Mouse (Mus musculus) hindbrain, embryonic 12.5 days (tissue): ENCODE measurements around the gene Rassf5. TPM values are rescaled to one million over a fixed set of nuclear protein-coding genes. Genes with fewer than 3 reads are reported as not detected.
"Not testable (repeated sequence)": the region's sequence is repeated elsewhere in the genome, so short reads cannot be mapped to it uniquely, and the experiment has no call there.

Experiments
- ATAC-seq: fragments of 200-750 bp; cut with Nextera tagmentation; 2 replicates; pipeline ENCODE4 v1.8.0; 2017; ENCODE audit warnings: moderate TSS enrichment; ENCODE audit not compliant: low FRiP score
- H3K27ac ChIP-seq: fragments of 300-500 bp; sonication (generic); 2 replicates; pipeline ENCODE4 v1.5.1; 2016; ENCODE audit warnings: mild to moderate bottlenecking
- H3K27me3 ChIP-seq: fragments of 300-500 bp; sonication (generic); 2 replicates; pipeline ENCODE4 v1.6.1; 2016; ENCODE audit warnings: mild to moderate bottlenecking
- H3K36me3 ChIP-seq: fragments of 300-500 bp; sonication (generic); 2 replicates; pipeline ENCODE4 v1.6.1; 2016; ENCODE audit warnings: mild to moderate bottlenecking
- H3K4me1 ChIP-seq: fragments of 300-500 bp; sonication (generic); 2 replicates; pipeline ENCODE4 v1.6.1; 2016
- H3K4me2 ChIP-seq: fragments of 300-500 bp; sonication (generic); replicated peaks from 2 replicates; pipeline ENCODE4 v1.6.1; 2016; ENCODE audit warnings: mild to moderate bottlenecking
- H3K4me3 ChIP-seq: fragments of 300-500 bp; sonication (generic); 2 replicates; pipeline ENCODE4 v1.5.1; 2016; ENCODE audit warnings: mild to moderate bottlenecking
- H3K9ac ChIP-seq: fragments of 300-500 bp; sonication (generic); 2 replicates; pipeline ENCODE4 v1.6.1; 2016; ENCODE audit warnings: mild to moderate bottlenecking, moderate library complexity
- H3K9me3 ChIP-seq: fragments of 300-500 bp; sonication (generic); replicated peaks from 2 replicates; pipeline ENCODE4 v1.6.1; 2016; ENCODE audit warnings: mild to moderate bottlenecking
- WGBS: fragments of 180-500 bp; shearing (Covaris S2); methylation state at CpG from one replicate; pipeline ENCODE4 v1.1.7; 2016; 5-methylcytosine and 5-hydroxymethylcytosine counted together
- polyA plus RNA-seq: library from polyadenylated mRNA; unstranded; fragments of >200 nt; fragmentation: Nextera tagmentation; extraction: Ambion mirVana; gene quantifications from 2 replicates; pipeline ENCODE4 v1.2.1, GENCODE M21; 2016

Gene Rassf5
- polyA plus RNA-seq, 1 experiment from 2014 or later, result 1.8 TPM

GRCm38 (mm10) chr1:131278606-131279455 lies 33.8 kb upstream of the Rassf5 start:
- Histone ChIP-seq H3K4me1 (no peaks in the 10 kb centered on the region), H3K36me3 (no peaks in the 10 kb centered on the region), H3K9me3 (no peaks in the 10 kb centered on the region), H3K9ac (no peak overlapping the region; the same call in 1 of the 2 replicates), H3K4me3 (0 out of 2 replicates have a peak overlapping the region, but pooled peaks have one; percentile 10), H3K27ac (no peak overlapping the region), H3K4me2 (peak overlapping the region; percentile 36), H3K27me3 (no peaks in the 10 kb centered on the region)
- WGBS, result 50% methylated on average over 8 of the region's 8 CpGs
- ATAC-seq, result no peak

DNA sequence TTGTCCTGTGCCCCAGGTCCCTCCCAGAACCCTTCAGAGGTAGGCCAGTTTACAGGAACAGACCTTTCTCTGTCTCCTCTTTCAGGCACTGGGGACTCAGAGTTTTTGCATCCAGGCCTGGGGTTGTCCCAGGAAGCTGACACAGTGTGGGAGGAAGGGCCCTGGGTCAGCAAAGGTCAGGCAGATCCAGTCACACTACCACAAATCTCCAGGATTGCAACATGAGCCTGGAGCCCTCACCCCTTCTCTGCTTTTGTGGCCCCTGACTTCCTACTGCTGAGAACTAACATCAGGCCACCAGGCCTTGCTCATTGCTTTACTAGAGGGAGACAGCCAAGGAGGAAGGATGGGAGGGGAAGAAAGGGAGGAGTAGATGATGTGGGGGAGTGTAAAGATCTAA lies 31.8 kb upstream of the Rassf5 start:
- H3K36me3 ChIP-seq, result no peaks in the 10 kb centered on the region
- ATAC-seq, result no peak
- no peak overlapping the region for H3K27ac ChIP-seq
- H3K9me3 ChIP-seq, result no peaks in the 10 kb centered on the region
- no peaks in the 10 kb centered on the region for H3K27me3 ChIP-seq
- no peak overlapping the region for H3K4me2 ChIP-seq
- H3K4me1 ChIP-seq, result no peaks in the 10 kb centered on the region
- no peak overlapping the region for H3K4me3 ChIP-seq
- no peak overlapping the region for H3K9ac ChIP-seq

DNA sequence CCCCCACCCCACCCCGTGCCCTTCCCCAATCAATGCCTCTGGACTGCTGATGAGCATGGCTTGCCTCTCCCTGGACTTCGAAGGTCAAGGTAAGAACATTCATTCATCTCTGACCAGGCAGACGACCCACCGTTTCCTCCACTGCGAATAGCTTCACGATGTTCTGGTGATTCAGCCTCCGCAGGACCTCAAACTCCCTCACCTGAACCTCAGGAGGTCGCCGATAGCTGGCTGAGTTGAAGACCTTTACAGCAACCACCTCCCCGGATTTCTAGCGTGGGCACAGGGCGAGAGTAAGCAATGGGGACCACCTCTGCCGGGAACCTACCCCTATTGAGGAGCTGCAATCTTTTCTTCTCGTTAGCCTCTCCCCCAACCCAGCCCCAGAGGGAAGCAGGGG lies 30.5 kb upstream of the Rassf5 start:
- no peaks in the 10 kb centered on the region for H3K4me1 ChIP-seq
- 75% methylated on average over 14 of the region's 14 CpGs for WGBS
- no peaks in the 10 kb centered on the region for H3K36me3 ChIP-seq
- no peaks in the 10 kb centered on the region for H3K9me3 ChIP-seq
- no peak overlapping the region for H3K9ac ChIP-seq
- H3K4me3 ChIP-seq, result no peak overlapping the region
- no peak for ATAC-seq
- no peaks in the 10 kb centered on the region for H3K27me3 ChIP-seq
- no peak overlapping the region for H3K4me2 ChIP-seq
- H3K27ac ChIP-seq, result no peak overlapping the region

GRCm38 (mm10) chr1:131274725-131275539 lies 29.9 kb upstream of the Rassf5 start:
- no peak overlapping the region for H3K9ac ChIP-seq
- peaks cover under 1% of the 10 kb centered on the region; the same call in 1 of the 2 replicates for H3K27me3 ChIP-seq
- no peak overlapping the region for H3K4me2 ChIP-seq
- no peak overlapping the region for H3K4me3 ChIP-seq
- no peaks in the 10 kb centered on the region for H3K36me3 ChIP-seq
- no peaks in the 10 kb centered on the region for H3K9me3 ChIP-seq
- 47% methylated on average over 22 of the region's 22 CpGs for WGBS
- ATAC-seq, result no peak
- no peak overlapping the region for H3K27ac ChIP-seq
- H3K4me1 ChIP-seq, result no peaks in the 10 kb centered on the region

- ATAC-seq, result peak; percentile 67
Observed at GRCm38 (mm10) chr1:131269797-131270578, 24.9 kb upstream of the Rassf5 start.

DNA sequence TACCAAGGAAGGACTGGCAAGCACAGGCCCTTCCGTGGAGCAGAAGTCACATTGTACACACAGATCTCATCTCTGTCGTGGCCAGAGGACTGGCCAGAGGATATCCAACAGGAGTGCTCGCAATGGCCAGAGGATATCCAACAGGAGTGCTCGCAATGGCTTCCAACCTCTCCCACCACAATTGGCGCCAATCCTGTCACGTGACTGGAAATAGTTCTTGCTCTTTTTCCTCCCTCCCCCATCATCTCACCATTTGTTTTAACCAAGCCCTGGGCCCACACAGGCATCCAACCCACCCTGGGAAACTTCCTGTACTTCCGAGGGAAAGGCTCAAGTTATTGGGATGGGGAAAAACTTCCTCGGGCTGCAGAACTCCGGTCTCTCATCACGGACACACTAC lies 23.7 kb upstream of the Rassf5 start:
- Histone ChIP-seq H3K4me1 (no peaks in the 10 kb centered on the region; the same call in 1 of the 2 replicates), H3K4me2 (no peak overlapping the region), H3K27me3 (peaks cover 5% of the 10 kb centered on the region; the same call in 1 of the 2 replicates), H3K9ac (no peak overlapping the region), H3K36me3 (no peaks in the 10 kb centered on the region), H3K27ac (no peak overlapping the region), H3K9me3 (no peaks in the 10 kb centered on the region), H3K4me3 (no peak overlapping the region)
- no peak for ATAC-seq
- 82% methylated on average over 10 of the region's 10 CpGs for WGBS

More at GRCm38 (mm10) chr1:131269797-131270578, 24.9 kb upstream of the Rassf5 start:
- Histone ChIP-seq H3K36me3 (no peaks in the 10 kb centered on the region), H3K27me3 (peaks cover 5% of the 10 kb centered on the region; the same call in 1 of the 2 replicates), H3K4me3 (no peak overlapping the region), H3K9ac (no peak overlapping the region), H3K9me3 (no peaks in the 10 kb centered on the region), H3K4me2 (peak overlapping the region; percentile 27), H3K4me1 (no peaks in the 10 kb centered on the region), H3K27ac (no peak overlapping the region)
- WGBS, result 27% methylated on average over 22 of the region's 22 CpGs

DNA sequence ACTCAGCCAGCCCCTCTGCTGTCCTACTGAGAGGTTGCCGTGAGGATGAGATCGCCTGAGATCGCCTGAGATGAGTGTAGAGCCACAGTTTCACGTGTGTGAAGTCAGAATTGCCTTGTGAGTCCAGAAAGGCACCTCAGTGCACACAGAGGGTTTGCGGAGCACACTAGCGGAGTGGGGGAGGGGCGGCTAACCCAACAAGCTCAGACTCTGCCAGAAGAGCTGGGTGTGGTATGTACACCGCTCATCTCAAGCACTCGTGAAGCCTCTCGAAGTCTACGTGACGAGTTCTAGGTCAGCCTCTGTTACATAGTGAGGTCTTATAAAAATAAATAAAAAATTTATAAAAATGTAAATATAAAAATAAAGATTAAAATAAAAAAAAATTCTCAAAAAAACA lies 18.8 kb upstream of the Rassf5 start:
- no peak overlapping the region for H3K4me3 ChIP-seq
- H3K9ac ChIP-seq, result no peak overlapping the region
- H3K36me3 ChIP-seq, result no peaks in the 10 kb centered on the region
- H3K27me3 ChIP-seq, result peaks cover 9% of the 10 kb centered on the region; the same call in 1 of the 2 replicates
- no peak for ATAC-seq
- no peak overlapping the region for H3K4me2 ChIP-seq
- H3K27ac ChIP-seq, result no peak overlapping the region
- H3K9me3 ChIP-seq, result no peaks in the 10 kb centered on the region
- no peaks in the 10 kb centered on the region; the same call in 1 of the 2 replicates for H3K4me1 ChIP-seq
- 71% methylated on average over 12 of the region's 12 CpGs for WGBS

DNA sequence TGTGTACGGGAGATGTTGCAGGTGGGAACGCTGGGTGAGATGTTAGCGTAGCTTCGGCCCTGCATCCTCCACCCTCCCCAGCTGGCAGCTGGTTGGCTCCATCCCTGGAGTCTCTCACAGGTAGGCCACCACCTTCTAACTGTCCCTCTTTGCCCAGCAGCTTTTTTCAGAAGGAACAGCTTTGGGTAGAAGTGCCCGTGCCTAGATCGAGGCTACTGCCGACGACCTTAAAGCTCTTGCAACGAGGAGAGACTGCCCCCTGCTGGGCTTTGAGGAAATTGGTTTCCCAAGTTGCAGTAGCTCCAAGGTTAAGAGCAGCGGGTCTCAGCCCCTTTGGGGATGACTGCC lies 15.2 kb upstream of the Rassf5 start:
- Histone ChIP-seq H3K4me2 (no peak overlapping the region), H3K36me3 (no peaks in the 10 kb centered on the region), H3K4me3 (no peak overlapping the region), H3K9me3 (no peaks in the 10 kb centered on the region), H3K27me3 (peaks cover 9% of the 10 kb centered on the region; the same call in 1 of the 2 replicates), H3K27ac (no peak overlapping the region), H3K4me1 (no peaks in the 10 kb centered on the region; the same call in 1 of the 2 replicates), H3K9ac (no peak overlapping the region)
- ATAC-seq, result no peak
- 34% methylated on average over 10 of the region's 10 CpGs for WGBS

DNA sequence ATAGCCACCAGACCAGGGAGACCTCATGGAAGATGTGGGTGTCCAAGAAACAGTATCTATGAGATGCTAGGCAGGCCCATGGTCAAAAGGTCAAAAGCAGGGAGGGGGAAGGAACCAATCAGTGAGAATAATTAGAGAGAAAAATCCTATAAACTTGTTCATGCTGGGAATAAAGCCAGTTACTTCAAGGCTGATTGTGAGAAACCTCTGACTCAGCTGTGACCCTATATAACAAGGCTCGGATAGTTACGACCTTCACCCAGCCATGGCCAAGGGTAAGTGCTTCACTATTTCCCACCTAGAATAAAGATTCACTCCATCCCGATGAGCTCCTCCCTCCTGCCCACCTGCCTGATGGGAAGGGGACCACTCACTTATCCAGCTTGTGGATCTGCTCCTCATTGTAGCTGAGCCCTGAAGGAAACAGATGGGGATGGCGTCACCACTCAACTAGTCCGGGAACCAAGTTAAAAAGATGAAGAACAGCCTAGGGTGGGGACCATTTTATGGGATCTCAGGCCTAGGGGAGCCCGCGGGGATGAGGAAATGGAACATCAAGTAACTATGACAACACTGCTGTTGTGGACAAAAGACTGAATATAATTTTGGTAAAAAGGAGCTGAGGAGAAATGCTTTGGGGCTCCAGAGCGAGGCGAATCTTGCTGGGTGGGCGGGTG lies 14.7 kb upstream of the Rassf5 start:
- no peaks in the 10 kb centered on the region; the same call in 1 of the 2 replicates for H3K4me1 ChIP-seq
- H3K9ac ChIP-seq, result no peak overlapping the region
- H3K4me3 ChIP-seq, result no peak overlapping the region
- H3K9me3 ChIP-seq, result no peaks in the 10 kb centered on the region
- no peaks in the 10 kb centered on the region for H3K36me3 ChIP-seq
- H3K27me3 ChIP-seq, result peaks cover 9% of the 10 kb centered on the region; the same call in 1 of the 2 replicates
- H3K4me2 ChIP-seq, result no peak overlapping the region
- 72% methylated on average over 10 of the region's 10 CpGs for WGBS
- ATAC-seq, result no peak
- no peak overlapping the region for H3K27ac ChIP-seq

DNA sequence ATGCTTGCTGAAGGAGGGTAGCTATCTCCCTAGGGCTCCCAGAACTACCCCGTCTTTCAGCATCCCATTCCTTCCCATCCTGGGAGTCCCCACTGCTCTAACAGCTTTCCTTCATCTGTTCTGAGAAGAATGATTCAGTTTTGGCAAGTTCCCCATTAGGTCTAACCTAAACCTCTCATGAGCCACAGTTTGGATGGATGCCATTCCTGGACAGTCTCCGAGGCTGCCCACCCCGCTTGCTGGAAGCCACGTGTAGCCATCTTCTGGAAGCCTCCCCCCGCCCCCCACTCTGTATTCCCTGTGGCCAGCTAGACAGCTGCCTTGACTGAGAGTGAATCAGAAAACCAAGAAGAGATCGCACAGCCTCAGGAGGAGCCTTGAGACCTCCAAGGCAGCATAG lies 12.2 kb upstream of the Rassf5 start:
- no peaks in the 10 kb centered on the region for H3K36me3 ChIP-seq
- H3K27me3 ChIP-seq, result peaks cover 9% of the 10 kb centered on the region; the same call in 1 of the 2 replicates
- H3K4me3 ChIP-seq, result no peak overlapping the region
- H3K4me2 ChIP-seq, result no peak overlapping the region
- WGBS, result 85% methylated on average over 6 of the region's 6 CpGs
- no peak overlapping the region for H3K9ac ChIP-seq
- H3K4me1 ChIP-seq, result no peaks in the 10 kb centered on the region
- ATAC-seq, result no peak
- H3K9me3 ChIP-seq, result no peaks in the 10 kb centered on the region
- no peak overlapping the region for H3K27ac ChIP-seq

- not testable (repeated sequence) for H3K9me3 ChIP-seq, H3K27me3 ChIP-seq, ATAC-seq, H3K9ac ChIP-seq, H3K27ac ChIP-seq, H3K36me3 ChIP-seq, H3K4me3 ChIP-seq, H3K4me2 ChIP-seq, H3K4me1 ChIP-seq
- WGBS, result 84% methylated on average over 7 of the region's 7 CpGs
Observed at GRCm38 (mm10) chr1:131252516-131253250, 7.6 kb upstream of the Rassf5 start.
